Mouse (Mus musculus) hindbrain, embryonic 15.5 days (tissue): ENCODE measurements around the gene Znrf2. TPM values are rescaled to one million over a fixed set of nuclear protein-coding genes. Genes with fewer than 3 reads are reported as not detected.

Experiments used
- ATAC-seq: fragments of 200-750 bp; cut with Nextera tagmentation; 2 replicates; pipeline ENCODE4 v1.8.0; 2017; ENCODE audit warnings: low read depth, moderate number of reproducible peaks, moderate TSS enrichment; ENCODE audit not compliant: low FRiP score
- H3K27ac ChIP-seq: fragments of 300-500 bp; sonication (generic); replicated peaks from 2 replicates; pipeline ENCODE4 v1.5.1; 2015; ENCODE audit warnings: mild to moderate bottlenecking, inconsistent platforms
- H3K27me3 ChIP-seq: fragments of 300-500 bp; sonication (generic); 2 replicates; pipeline ENCODE4 v1.6.1; 2015; ENCODE audit warnings: control low read depth, inconsistent platforms
- H3K36me3 ChIP-seq: fragments of 300-500 bp; sonication (generic); 2 replicates; pipeline ENCODE4 v1.6.1; 2015; ENCODE audit warnings: control low read depth, inconsistent platforms
- H3K4me1 ChIP-seq: fragments of 300-500 bp; sonication (generic); replicated peaks from 2 replicates; pipeline ENCODE4 v1.6.1; 2015; ENCODE audit warnings: control low read depth, inconsistent platforms
- H3K4me2 ChIP-seq: fragments of 300-500 bp; sonication (generic); 2 replicates; pipeline ENCODE4 v1.6.1; 2015; ENCODE audit warnings: moderate library complexity, mild to moderate bottlenecking, inconsistent platforms
- H3K4me3 ChIP-seq: fragments of 300-500 bp; sonication (generic); 2 replicates; pipeline ENCODE4 v1.5.1; 2015; ENCODE audit warnings: mild to moderate bottlenecking, inconsistent platforms
- H3K9ac ChIP-seq: fragments of 300-500 bp; sonication (generic); 2 replicates; pipeline ENCODE4 v1.6.1; 2015; ENCODE audit warnings: inconsistent platforms
- H3K9me3 ChIP-seq: fragments of 300-500 bp; sonication (generic); 2 replicates; pipeline ENCODE4 v1.6.1; 2016; ENCODE audit warnings: control low read depth, inconsistent platforms
- WGBS: fragments of 180-500 bp; shearing (Covaris S2); methylation state at CpG from one replicate; pipeline ENCODE4 v1.1.7; 2015; 5-methylcytosine and 5-hydroxymethylcytosine counted together
- polyA plus RNA-seq: library from polyadenylated mRNA; unstranded; fragments of >200 nt; fragmentation: Nextera tagmentation; extraction: Ambion mirVana; gene quantifications from 2 replicates; pipeline ENCODE4 v1.2.1, GENCODE M21; 2015

Gene Znrf2
- polyA plus RNA-seq, 1 experiment from 2014 or later, result 4.7 TPM

GRCm38 (mm10) chr6:54927946-54928345 is 111.2 kb downstream of the Znrf2 start:
- H3K9me3 ChIP-seq, result no peaks in the 10 kb centered on the region
- H3K4me3 ChIP-seq, result no peak overlapping the region
- H3K27me3 ChIP-seq, result no peaks in the 10 kb centered on the region
- H3K36me3 ChIP-seq, result no peaks in the 10 kb centered on the region
- no peak overlapping the region for H3K9ac ChIP-seq
- ATAC-seq, result no peak
- no peak overlapping the region for H3K4me2 ChIP-seq
- 89% methylated on average over 6 of the region's 6 CpGs for WGBS
- no peaks in the 10 kb centered on the region for H3K4me1 ChIP-seq
- H3K27ac ChIP-seq, result no peak overlapping the region

- H3K27ac ChIP-seq, result no peak overlapping the region
- no peak overlapping the region for H3K4me3 ChIP-seq
- H3K27me3 ChIP-seq, result no peaks in the 10 kb centered on the region
- no peak overlapping the region for H3K4me2 ChIP-seq
- no peak for ATAC-seq
- no peaks in the 10 kb centered on the region for H3K9me3 ChIP-seq
- H3K4me1 ChIP-seq, result no peaks in the 10 kb centered on the region
- H3K36me3 ChIP-seq, result no peaks in the 10 kb centered on the region
- H3K9ac ChIP-seq, result no peak overlapping the region
- 94% methylated on average over 4 of the region's 4 CpGs for WGBS
These were observed 114.9 kb downstream of the Znrf2 start for GRCm38 (mm10) chr6:54931641-54932040.

GRCm38 (mm10) chr6:54932526-54932925 is 115.8 kb downstream of the Znrf2 start:
- WGBS, result 94% methylated on average over 12 of the region's 12 CpGs
- H3K27ac ChIP-seq, result no peak overlapping the region
- H3K4me1 ChIP-seq, result no peaks in the 10 kb centered on the region
- no peak overlapping the region for H3K4me3 ChIP-seq
- H3K4me2 ChIP-seq, result no peak overlapping the region
- no peak overlapping the region for H3K9ac ChIP-seq
- no peak for ATAC-seq
- no peaks in the 10 kb centered on the region for H3K9me3 ChIP-seq
- no peaks in the 10 kb centered on the region for H3K36me3 ChIP-seq
- no peaks in the 10 kb centered on the region for H3K27me3 ChIP-seq

- Histone ChIP-seq H3K4me2 (no peak overlapping the region), H3K27ac (no peak overlapping the region), H3K4me3 (no peak overlapping the region), H3K36me3 (no peaks in the 10 kb centered on the region), H3K27me3 (no peaks in the 10 kb centered on the region), H3K4me1 (no peaks in the 10 kb centered on the region), H3K9ac (no peak overlapping the region), H3K9me3 (no peaks in the 10 kb centered on the region)
- WGBS, result 86% methylated on average over 5 of the region's 5 CpGs
- no peak for ATAC-seq
These were observed 116.5 kb downstream of the Znrf2 start for GRCm38 (mm10) chr6:54933216-54933615.

- H3K4me2 ChIP-seq, result no peak overlapping the region
- no peak overlapping the region for H3K27ac ChIP-seq
- no peaks in the 10 kb centered on the region for H3K9me3 ChIP-seq
- H3K36me3 ChIP-seq, result no peaks in the 10 kb centered on the region
- H3K27me3 ChIP-seq, result no peaks in the 10 kb centered on the region
- 83% methylated on average over 3 of the region's 3 CpGs for WGBS
- no peaks in the 10 kb centered on the region for H3K4me1 ChIP-seq
- H3K4me3 ChIP-seq, result no peak overlapping the region
- H3K9ac ChIP-seq, result no peak overlapping the region
- no peak for ATAC-seq
These were observed 117.2 kb downstream of the Znrf2 start for GRCm38 (mm10) chr6:54933866-54934265.

GRCm38 (mm10) chr6:54934313-54934712 is 117.6 kb downstream of the Znrf2 start:
- no peak for ATAC-seq
- Histone ChIP-seq H3K4me1 (no peaks in the 10 kb centered on the region), H3K27me3 (no peaks in the 10 kb centered on the region), H3K9ac (no peak overlapping the region), H3K9me3 (no peaks in the 10 kb centered on the region), H3K27ac (no peak overlapping the region), H3K36me3 (no peaks in the 10 kb centered on the region), H3K4me2 (no peak overlapping the region), H3K4me3 (no peak overlapping the region)
- 94% methylated on average over 8 of the region's 8 CpGs for WGBS

GRCm38 (mm10) chr6:54934930-54935329 is 118.2 kb downstream of the Znrf2 start:
- Histone ChIP-seq H3K9ac (no peak overlapping the region), H3K27ac (no peak overlapping the region), H3K36me3 (no peaks in the 10 kb centered on the region), H3K4me2 (no peak overlapping the region), H3K4me3 (no peak overlapping the region), H3K9me3 (no peaks in the 10 kb centered on the region), H3K4me1 (no peaks in the 10 kb centered on the region), H3K27me3 (no peaks in the 10 kb centered on the region)
- 83% methylated on average over 5 of the region's 5 CpGs for WGBS
- no peak for ATAC-seq

GRCm38 (mm10) chr6:54936496-54936895 is 119.8 kb downstream of the Znrf2 start:
- 86% methylated on average over 2 of the region's 2 CpGs for WGBS
- ATAC-seq, result no peak
- no peaks in the 10 kb centered on the region for H3K27me3 ChIP-seq

GRCm38 (mm10) chr6:54939631-54940030 is 122.9 kb downstream of the Znrf2 start:
- WGBS, result 72% methylated on average over 4 of the region's 4 CpGs

More at GRCm38 (mm10) chr6:54936496-54936895, 119.8 kb downstream of the Znrf2 start:
- Histone ChIP-seq H3K9me3 (no peaks in the 10 kb centered on the region), H3K4me3 (no peak overlapping the region), H3K9ac (no peak overlapping the region), H3K4me1 (no peaks in the 10 kb centered on the region), H3K36me3 (no peaks in the 10 kb centered on the region), H3K27ac (no peak overlapping the region), H3K4me2 (no peak overlapping the region)

GRCm38 (mm10) chr6:54940126-54940525 is 123.4 kb downstream of the Znrf2 start:
- Histone ChIP-seq H3K27me3 (peaks cover 10% of the 10 kb centered on the region), H3K4me1 (0 out of 2 replicates have a peak, but pooled peaks cover 4% of the 10 kb centered on the region), H3K36me3 (no peaks in the 10 kb centered on the region), H3K27ac (no peak overlapping the region), H3K9me3 (no peaks in the 10 kb centered on the region), H3K4me3 (no peak overlapping the region), H3K9ac (no peak overlapping the region), H3K4me2 (no peak overlapping the region)
- ATAC-seq, result no peak
- 71% methylated on average over 7 of the region's 7 CpGs for WGBS

More at GRCm38 (mm10) chr6:54939631-54940030, 122.9 kb downstream of the Znrf2 start:
- Histone ChIP-seq H3K4me3 (no peak overlapping the region), H3K4me1 (0 out of 2 replicates have a peak, but pooled peaks cover 4% of the 10 kb centered on the region), H3K27me3 (peaks cover 10% of the 10 kb centered on the region), H3K9me3 (no peaks in the 10 kb centered on the region), H3K36me3 (no peaks in the 10 kb centered on the region), H3K9ac (no peak overlapping the region), H3K27ac (no peak overlapping the region), H3K4me2 (no peak overlapping the region)
- ATAC-seq, result 0 out of 2 replicates have a peak, but pooled peaks have one; percentile 19

GRCm38 (mm10) chr6:54941149-54941548 is 124.4 kb downstream of the Znrf2 start:
- no peaks in the 10 kb centered on the region for H3K9me3 ChIP-seq
- H3K27me3 ChIP-seq, result peaks cover 10% of the 10 kb centered on the region
- H3K4me1 ChIP-seq, result 0 out of 2 replicates have a peak, but pooled peaks cover 4% of the 10 kb centered on the region
- no peak overlapping the region for H3K9ac ChIP-seq
- no peak overlapping the region for H3K27ac ChIP-seq
- H3K4me2 ChIP-seq, result no peak overlapping the region
- no peak for ATAC-seq
- H3K4me3 ChIP-seq, result no peak overlapping the region
- 90% methylated on average over 6 of the region's 6 CpGs for WGBS
- H3K36me3 ChIP-seq, result no peaks in the 10 kb centered on the region
